Mouse (Mus musculus) kidney, embryonic 15.5 days (tissue): ENCODE measurements around the gene Itgb3. TPM values are rescaled to one million over a fixed set of nuclear protein-coding genes. Genes with fewer than 3 reads are reported as not detected.

Experiments used
- ATAC-seq: fragments of 200-750 bp; cut with Nextera tagmentation; replicated peaks from 2 replicates; pipeline ENCODE4 v1.8.0; 2017; ENCODE audit warnings: moderate TSS enrichment; ENCODE audit not compliant: low FRiP score
- H3K27ac ChIP-seq: fragments of 300-500 bp; sonication (generic); 2 replicates; pipeline ENCODE4 v1.5.1; 2015; ENCODE audit warnings: mild to moderate bottlenecking, inconsistent platforms
- H3K27me3 ChIP-seq: fragments of 300-500 bp; sonication (generic); 2 replicates; pipeline ENCODE4 v1.6.1; 2015; ENCODE audit warnings: inconsistent platforms
- H3K36me3 ChIP-seq: fragments of 300-500 bp; sonication (generic); 2 replicates; pipeline ENCODE4 v1.6.1; 2015; ENCODE audit warnings: inconsistent platforms
- H3K4me1 ChIP-seq: fragments of 300-500 bp; sonication (generic); 2 replicates; pipeline ENCODE4 v1.6.1; 2015; ENCODE audit warnings: inconsistent platforms
- H3K4me2 ChIP-seq: fragments of 300-500 bp; sonication (generic); 2 replicates; pipeline ENCODE4 v1.6.1; 2015; ENCODE audit warnings: moderate library complexity, mild to moderate bottlenecking, inconsistent platforms
- H3K4me3 ChIP-seq: fragments of 300-500 bp; sonication (generic); replicated peaks from 2 replicates; pipeline ENCODE4 v1.5.1; 2015; ENCODE audit warnings: mild to moderate bottlenecking, inconsistent platforms
- H3K9ac ChIP-seq: fragments of 300-500 bp; sonication (generic); 2 replicates; pipeline ENCODE4 v1.6.1; 2015; ENCODE audit warnings: mild to moderate bottlenecking, inconsistent platforms
- H3K9me3 ChIP-seq: fragments of 300-500 bp; sonication (generic); replicated peaks from 2 replicates; pipeline ENCODE4 v1.6.1; 2016; ENCODE audit warnings: inconsistent platforms
- WGBS: fragments of 180-500 bp; shearing (Covaris S2); methylation state at CpG from one replicate; pipeline ENCODE4 v1.1.7; 2015; ENCODE audit warnings: mixed read lengths; 5-methylcytosine and 5-hydroxymethylcytosine counted together
- polyA plus RNA-seq: library from polyadenylated mRNA; unstranded; fragments of >200 nt; fragmentation: Nextera tagmentation; extraction: Ambion mirVana; gene quantifications from 2 replicates; pipeline ENCODE4 v1.2.1, GENCODE M21; 2015

The Itgb3 gene
- polyA plus RNA-seq, 1 experiment from 2014 or later: 3.4 TPM

DNA sequence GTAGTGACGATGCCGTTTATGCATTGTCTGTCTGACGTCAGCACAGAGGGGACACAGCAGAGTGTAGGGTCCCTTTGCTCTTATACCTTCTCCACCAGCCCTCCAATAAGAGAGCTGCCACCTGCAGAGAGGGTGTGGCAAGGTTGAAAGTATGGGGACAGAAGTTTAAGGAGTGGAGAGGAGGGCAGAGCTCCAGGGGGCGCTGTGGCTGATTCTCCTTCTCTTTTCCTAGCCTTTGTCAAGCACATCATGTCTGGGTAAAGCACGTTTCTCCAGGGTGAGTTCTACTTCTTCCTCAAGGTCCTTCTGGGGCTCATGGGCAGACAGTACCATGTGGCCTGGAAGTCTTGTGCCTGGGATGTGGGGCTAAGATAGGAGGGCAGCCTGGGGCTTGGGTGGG, 22.3 kb upstream of the Itgb3 start:
- Histone ChIP-seq H3K36me3 (no peaks in the 10 kb centered on the region), H3K9ac (no peak overlapping the region), H3K27me3 (no peaks in the 10 kb centered on the region), H3K4me2 (no peak overlapping the region), H3K9me3 (no peaks in the 10 kb centered on the region), H3K27ac (no peak overlapping the region), H3K4me1 (peaks cover 11% of the 10 kb centered on the region; the same call in 1 of the 2 replicates), H3K4me3 (no peak overlapping the region)
- WGBS: 75% methylated on average over 5 of the region's 5 CpGs
- ATAC-seq: no peak

DNA sequence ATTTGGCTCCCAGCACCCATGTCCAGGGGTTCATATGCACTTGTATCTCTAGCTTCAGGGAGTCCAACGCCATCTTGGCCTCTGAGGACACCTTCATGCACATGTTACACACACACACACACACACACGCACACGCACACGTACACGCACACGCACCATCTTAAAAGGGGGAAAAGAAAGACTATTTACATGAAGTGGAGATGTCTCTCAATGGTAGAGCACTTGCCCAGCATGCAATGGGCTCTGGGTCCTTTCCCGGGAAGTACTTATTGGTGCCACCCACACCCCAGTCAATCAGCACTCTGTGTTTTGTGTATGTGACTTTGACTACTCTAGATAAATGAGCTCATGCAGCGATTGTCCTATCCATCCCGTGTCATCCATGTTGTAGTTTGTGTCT, 19.9 kb upstream of the Itgb3 start:
- Histone ChIP-seq H3K27ac (no peak overlapping the region), H3K9me3 (no peaks in the 10 kb centered on the region), H3K9ac (no peak overlapping the region), H3K4me3 (no peak overlapping the region), H3K4me2 (no peak overlapping the region), H3K27me3 (no peaks in the 10 kb centered on the region), H3K4me1 (0 out of 2 replicates have a peak, but pooled peaks cover 5% of the 10 kb centered on the region), H3K36me3 (no peaks in the 10 kb centered on the region)
- ATAC-seq: no peak
- 97% methylated on average over 9 of the region's 9 CpGs for WGBS

GRCm38 (mm10) chr11:104588513-104588912, 19.3 kb upstream of the Itgb3 start:
- ATAC-seq: no peak
- no peak overlapping the region for H3K9ac ChIP-seq
- H3K36me3 ChIP-seq: no peaks in the 10 kb centered on the region
- H3K27me3 ChIP-seq: no peaks in the 10 kb centered on the region
- H3K4me3 ChIP-seq: no peak overlapping the region
- 0 out of 2 replicates have a peak, but pooled peaks cover 5% of the 10 kb centered on the region for H3K4me1 ChIP-seq
- WGBS: 98% methylated on average over 2 of the region's 2 CpGs
- no peak overlapping the region for H3K4me2 ChIP-seq
- H3K9me3 ChIP-seq: no peaks in the 10 kb centered on the region
- H3K27ac ChIP-seq: no peak overlapping the region

DNA sequence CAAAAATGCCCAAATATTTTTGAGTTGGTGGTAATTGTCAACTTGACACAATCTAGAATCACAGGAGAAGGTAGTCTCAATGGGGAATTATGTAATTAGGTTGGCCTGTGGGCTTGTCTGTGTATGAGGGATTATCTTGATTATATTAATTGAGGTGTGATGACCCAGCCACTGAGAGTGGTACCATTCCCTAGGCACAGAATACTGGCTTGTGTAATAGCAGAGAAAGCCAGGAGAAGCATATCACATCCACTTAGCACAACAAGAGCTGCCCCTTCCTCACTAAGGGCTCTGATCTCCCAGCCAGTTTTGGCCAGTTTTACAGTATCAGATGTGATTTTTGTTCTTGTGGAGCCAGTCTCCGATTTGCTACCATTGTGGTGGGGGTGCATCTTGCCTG, 18.2 kb upstream of the Itgb3 start:
- H3K4me3 ChIP-seq: no peak overlapping the region
- 67% methylated on average over 1 of the region's 1 CpGs for WGBS

DNA sequence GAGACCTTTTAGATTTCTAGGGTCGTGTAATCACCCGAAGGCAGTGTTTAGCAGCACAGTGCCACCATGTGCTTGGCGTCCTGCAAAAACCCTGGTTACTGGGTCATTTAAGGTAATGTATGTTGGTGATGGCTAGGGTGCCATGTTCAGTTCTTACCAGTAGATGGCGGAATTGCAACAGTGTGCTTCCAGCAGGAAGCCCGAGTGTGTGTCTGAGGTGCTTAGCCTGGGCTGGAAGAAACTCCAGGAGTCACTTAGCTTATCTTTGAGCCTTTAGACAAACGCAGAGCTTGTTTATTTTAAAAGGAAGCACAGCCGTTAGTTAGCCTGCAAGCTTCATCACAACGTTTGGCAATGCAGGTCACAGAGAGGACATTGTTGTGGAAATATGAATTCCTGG, 17.7 kb upstream of the Itgb3 start:
- 0 out of 2 replicates have a peak, but pooled peaks cover 5% of the 10 kb centered on the region for H3K4me1 ChIP-seq
- no peak overlapping the region for H3K4me3 ChIP-seq
- no peak overlapping the region for H3K9ac ChIP-seq
- H3K4me2 ChIP-seq: no peak overlapping the region
- H3K27me3 ChIP-seq: no peaks in the 10 kb centered on the region
- no peaks in the 10 kb centered on the region for H3K36me3 ChIP-seq
- WGBS: 3% methylated on average over 8 of the region's 8 CpGs
- no peaks in the 10 kb centered on the region for H3K9me3 ChIP-seq
- no peak overlapping the region for H3K27ac ChIP-seq
- peak; percentile 83 for ATAC-seq

More for the DNA sequence above, 18.2 kb upstream of the Itgb3 start:
- Histone ChIP-seq H3K4me2 (no peak overlapping the region), H3K27ac (no peak overlapping the region), H3K9me3 (no peaks in the 10 kb centered on the region), H3K36me3 (no peaks in the 10 kb centered on the region), H3K9ac (no peak overlapping the region), H3K4me1 (0 out of 2 replicates have a peak, but pooled peaks cover 5% of the 10 kb centered on the region), H3K27me3 (no peaks in the 10 kb centered on the region)
- no peak for ATAC-seq

DNA sequence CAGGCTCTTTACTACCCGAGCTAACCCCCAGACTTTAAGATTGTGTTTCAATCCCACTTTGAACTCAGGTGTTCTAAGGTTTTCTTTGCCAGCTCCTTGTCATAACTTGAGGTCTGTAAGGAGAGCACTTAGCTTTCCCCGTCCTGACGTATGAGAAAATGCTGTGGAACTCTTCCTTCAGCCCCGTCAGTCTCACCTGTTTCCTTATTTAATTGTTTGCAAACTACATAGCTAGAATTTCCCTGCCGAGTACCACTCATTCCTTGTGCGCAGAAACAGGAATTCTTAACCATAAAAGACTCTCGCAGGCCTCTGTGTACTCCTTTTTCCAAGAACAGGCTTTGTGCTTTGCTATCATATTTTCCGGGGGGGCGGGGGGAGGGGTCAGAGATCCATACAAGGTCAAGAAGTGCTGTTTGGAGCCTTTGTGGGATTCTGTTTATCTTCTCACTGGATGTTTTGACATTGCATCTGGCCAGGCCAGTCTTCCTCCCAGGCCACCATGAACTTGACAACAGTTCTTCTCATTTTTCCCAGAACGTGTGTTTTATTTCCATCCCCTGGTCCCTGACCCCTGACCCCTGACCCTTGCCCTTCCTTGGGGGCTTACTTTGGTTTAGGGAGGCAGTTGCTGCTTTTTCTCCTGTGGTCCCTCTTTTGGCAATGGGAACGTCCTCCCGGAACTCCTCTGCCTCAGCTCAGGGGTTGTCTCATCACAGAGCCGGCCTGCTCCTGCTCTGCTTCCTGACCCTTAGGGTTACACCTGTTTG, 15.5 kb upstream of the Itgb3 start:
- H3K9ac ChIP-seq: no peak overlapping the region
- 68% methylated on average over 13 of the region's 13 CpGs for WGBS
- H3K27me3 ChIP-seq: no peaks in the 10 kb centered on the region
- H3K36me3 ChIP-seq: no peaks in the 10 kb centered on the region
- ATAC-seq: no peak
- 0 out of 2 replicates have a peak, but pooled peaks cover 5% of the 10 kb centered on the region for H3K4me1 ChIP-seq
- no peak overlapping the region for H3K4me3 ChIP-seq
- H3K4me2 ChIP-seq: no peak overlapping the region
- H3K27ac ChIP-seq: no peak overlapping the region
- H3K9me3 ChIP-seq: no peaks in the 10 kb centered on the region

GRCm38 (mm10) chr11:104596365-104596764, 11.4 kb upstream of the Itgb3 start:
- no peak overlapping the region for H3K4me2 ChIP-seq
- no peaks in the 10 kb centered on the region for H3K9me3 ChIP-seq
- no peak overlapping the region for H3K9ac ChIP-seq
- H3K36me3 ChIP-seq: no peaks in the 10 kb centered on the region
- ATAC-seq: no peak
- no peak overlapping the region for H3K27ac ChIP-seq
- no peaks in the 10 kb centered on the region for H3K27me3 ChIP-seq
- no peak overlapping the region for H3K4me3 ChIP-seq
- H3K4me1 ChIP-seq: 0 out of 2 replicates have a peak, but pooled peaks cover 7% of the 10 kb centered on the region
- WGBS: 73% methylated on average over 10 of the region's 10 CpGs

DNA sequence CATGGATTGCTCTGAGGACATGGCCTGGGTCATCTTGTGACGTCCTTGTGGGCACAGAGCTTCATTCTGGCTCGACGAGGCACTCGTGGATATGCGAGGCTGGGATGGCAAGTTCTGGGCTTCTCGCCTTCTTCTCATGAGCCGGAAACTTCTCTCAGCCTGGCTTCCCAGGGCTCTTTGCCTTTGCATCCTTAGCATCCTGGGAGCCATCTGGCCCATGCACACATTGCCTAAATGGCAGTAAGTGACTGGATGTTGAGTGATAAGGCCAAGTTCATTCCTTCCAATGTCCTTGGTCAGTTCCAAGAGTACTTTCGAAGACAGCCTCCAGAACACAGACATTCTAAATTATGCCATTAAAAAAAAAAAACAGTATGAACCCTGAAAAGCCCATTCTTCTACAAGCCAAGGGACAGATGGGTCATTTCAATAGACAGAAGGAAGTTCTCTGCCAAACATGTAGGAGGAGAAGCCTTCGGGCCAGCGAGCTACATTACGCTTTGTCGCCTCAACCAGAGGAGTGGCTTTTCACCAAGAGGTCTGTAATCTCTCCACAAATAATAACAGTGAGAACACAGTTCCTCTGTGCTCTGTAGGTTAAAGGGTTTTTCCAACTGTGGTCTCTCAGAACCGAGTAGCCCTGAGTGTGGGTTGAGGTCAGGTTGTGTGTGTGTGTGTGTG, 8.4 kb upstream of the Itgb3 start:
- H3K4me1 ChIP-seq: 0 out of 2 replicates have a peak, but pooled peaks cover 7% of the 10 kb centered on the region
- ATAC-seq: 0 out of 2 replicates have a peak, but pooled peaks have one; percentile 46
- H3K27me3 ChIP-seq: no peaks in the 10 kb centered on the region
- no peaks in the 10 kb centered on the region for H3K9me3 ChIP-seq
- 61% methylated on average over 13 of the region's 13 CpGs for WGBS
- H3K4me2 ChIP-seq: no peak overlapping the region
- no peak overlapping the region for H3K9ac ChIP-seq
- no peak overlapping the region for H3K4me3 ChIP-seq
- H3K36me3 ChIP-seq: no peaks in the 10 kb centered on the region
- peak overlapping the region; percentile 74 for H3K27ac ChIP-seq

DNA sequence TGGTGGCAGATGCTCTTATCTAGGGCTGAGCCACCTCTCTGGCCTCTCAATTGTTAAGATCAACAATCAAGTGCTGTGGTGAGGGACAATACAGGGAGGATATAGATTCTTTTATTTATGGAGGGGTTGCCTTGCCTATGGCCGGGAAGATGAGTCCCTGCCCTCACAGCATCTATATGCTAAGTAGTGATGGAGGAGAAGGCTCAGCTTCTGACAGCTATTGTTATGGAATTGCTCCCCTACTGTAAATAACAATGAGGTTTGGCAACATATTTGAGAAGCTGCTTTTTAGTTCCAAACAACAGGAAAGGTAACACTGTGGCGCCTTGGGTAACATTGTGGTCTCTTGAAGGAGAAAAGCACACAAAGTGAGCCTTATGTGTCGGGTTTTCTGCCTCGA, 7.1 kb upstream of the Itgb3 start:
- WGBS: 61% methylated on average over 4 of the region's 4 CpGs

GRCm38 (mm10) chr11:104604192-104604591, 3.6 kb upstream of the Itgb3 start:
- Histone ChIP-seq H3K4me1 (peaks cover 18% of the 10 kb centered on the region), H3K36me3 (no peaks in the 10 kb centered on the region), H3K27me3 (peaks cover 27% of the 10 kb centered on the region), H3K4me2 (no peak overlapping the region), H3K27ac (no peak overlapping the region), H3K9me3 (no peaks in the 10 kb centered on the region), H3K4me3 (no peak overlapping the region), H3K9ac (no peak overlapping the region)
- no peak for ATAC-seq
- 51% methylated on average over 6 of the region's 6 CpGs for WGBS

More for the DNA sequence above, 7.1 kb upstream of the Itgb3 start:
- H3K27ac ChIP-seq: no peak overlapping the region
- H3K9me3 ChIP-seq: no peaks in the 10 kb centered on the region
- H3K9ac ChIP-seq: no peak overlapping the region
- H3K27me3 ChIP-seq: 0 out of 2 replicates have a peak, but pooled peaks cover 3% of the 10 kb centered on the region
- H3K4me1 ChIP-seq: 0 out of 2 replicates have a peak, but pooled peaks cover 7% of the 10 kb centered on the region
- H3K36me3 ChIP-seq: no peaks in the 10 kb centered on the region
- no peak overlapping the region for H3K4me2 ChIP-seq
- no peak overlapping the region for H3K4me3 ChIP-seq
- no peak for ATAC-seq

GRCm38 (mm10) chr11:104608249-104608920, 585 bp downstream of the Itgb3 start:
- peak overlapping the region; percentile 96 for H3K4me2 ChIP-seq
- H3K4me1 ChIP-seq: peaks cover 13% of the 10 kb centered on the region
- H3K36me3 ChIP-seq: no peaks in the 10 kb centered on the region
- H3K4me3 ChIP-seq: peak overlapping the region; percentile 59
- WGBS: 3% methylated on average over 23 of the region's 23 CpGs
- H3K27me3 ChIP-seq: peaks cover 48% of the 10 kb centered on the region
- H3K9me3 ChIP-seq: no peaks in the 10 kb centered on the region
- H3K9ac ChIP-seq: peak overlapping the region; percentile 49
- ATAC-seq: peak; percentile 24; the same call in 1 of the 2 replicates
- no peak overlapping the region for H3K27ac ChIP-seq
